In genomic region chr9:42054339-42055272, GRCm38 (mm10) we compare ENCODE assay signal across 8 mouse cellular contexts.
DNase-seq lines count a peak whose midpoint lies in the region; ATAC-seq lines count a peak whose summit lies in the region.

No protein-coding gene starts in this region.

- ATAC-seq in hindbrain, embryonic 12.5 days (ENCODE audit: low FRiP score), result peak; percentile 52; the same call in 1 of the 2 replicates

- no peaks in the 10 kb centered on the region for H3K36me3 ChIP-seq in hindbrain, embryonic 12.5 days

- H3K27ac ChIP-seq in hindbrain, embryonic 12.5 days, result 0 out of 2 replicates have a peak overlapping the region, but pooled peaks have one; percentile 7

- peaks cover 29% of the 10 kb centered on the region for H3K4me1 ChIP-seq in hindbrain, embryonic 12.5 days

- H3K9me3 ChIP-seq in hindbrain, embryonic 12.5 days (replicated peaks), result 0 out of 2 replicates have a peak, but pooled peaks cover 7% of the 10 kb centered on the region

- H3K4me2 ChIP-seq in hindbrain, embryonic 12.5 days (replicated peaks), result no peak overlapping the region

- no peaks in the 10 kb centered on the region; the same call in 1 of the 2 replicates for H3K27me3 ChIP-seq in hindbrain, embryonic 12.5 days

- H3K9ac ChIP-seq in hindbrain, embryonic 12.5 days, result no peak overlapping the region

- no peak overlapping the region for H3K4me3 ChIP-seq in hindbrain, embryonic 12.5 days

- 62% methylated on average over 20 of the region's 20 CpGs for WGBS in hindbrain, embryonic 12.5 days

- DNase-seq in WW6 (ENCODE audit: low read depth, low spot score), result peak; percentile 1
- peak; percentile 92 to 94 for DNase-seq in cerebellum, adult 18-20 months
- DNase-seq in layer of hippocampus, adult 18-20 months (ENCODE audit: low spot score in 2 of 2), result peak; percentile 80 to 92
- peak; percentile 64 for DNase-seq in lung, postnatal 25 days (ENCODE audit: low spot score)
- no peak for DNase-seq in thymus, postnatal 4 days
- no peak for DNase-seq in spleen, adult 12 weeks (ENCODE audit: low spot score)
- no peak for DNase-seq in adrenal gland, adult 18-20 months (ENCODE audit: low spot score in 2 of 2)

Comparison
In these comparisons a context has a peak if more than half of its experiments do, and no peak if none do; other contexts are left out.
1. DNase-seq: peak in WW6 (single experiment), cerebellum, adult 18-20 months (2 of 2), layer of hippocampus, adult 18-20 months (2 of 2) and lung, postnatal 25 days (single experiment); none in thymus, postnatal 4 days (single experiment), spleen, adult 12 weeks (single experiment) and adrenal gland, adult 18-20 months (0 of 2).